Mouse (Mus musculus): ENCODE data around the gene Arhgef33. TPM values are rescaled to one million over a fixed set of nuclear protein-coding genes. Genes with fewer than 3 reads are reported as not detected.
"Not testable (repeated sequence)": the region's sequence is repeated elsewhere in the genome, so short reads cannot be mapped to it uniquely, and the experiment has no call there.

Gene Arhgef33
- polyA plus RNA-seq (2014; fragmentation: Nextera tagmentation; extraction: Ambion mirVana): 0.66 and 0.88 TPM in 2 replicates

DNA sequence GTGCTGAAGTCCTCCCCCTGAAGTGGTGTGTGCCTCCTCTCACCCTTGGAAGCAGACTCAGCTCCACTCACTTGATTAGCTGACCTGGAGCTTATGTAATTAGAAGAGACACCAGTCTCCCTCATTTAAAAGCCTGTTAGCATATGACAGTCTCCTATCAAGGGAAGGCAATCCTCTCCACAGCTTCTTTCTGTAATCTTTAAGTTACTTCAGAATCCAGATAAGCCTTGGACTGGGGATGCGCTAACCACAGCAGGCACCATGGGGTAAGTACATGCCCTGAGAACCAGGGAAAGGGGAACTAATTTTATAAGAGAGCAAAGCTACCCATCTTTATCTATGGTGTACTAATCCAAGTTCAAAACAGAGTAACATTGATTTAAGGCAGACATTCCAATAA is at the start of gene Arhgef33:
Arhgef33 (plus strand) TSS at position 157 of the 400 bp plus-strand sequence.
- WGBS: 96% methylated on average over 1 of the region's 1 CpGs
- no peak within 1 kb of the TSS for H3K9ac ChIP-seq (ENCODE audit: low read length)
- no peak within 1 kb of the TSS for H3K4me2 ChIP-seq (ENCODE audit: low read length)
- H3K4me3 ChIP-seq (ENCODE audit: low read depth, low read length): no peak within 1 kb of the TSS
- H3K27me3 ChIP-seq (replicated peaks; ENCODE audit: control insufficient read depth, insufficient read depth, low read length): no peaks in the 10 kb centered on the region
- H3K4me1 ChIP-seq (ENCODE audit: control insufficient read depth, insufficient read depth, low read length): no peaks in the 10 kb centered on the region
- H3K36me3 ChIP-seq (ENCODE audit: control insufficient read depth, insufficient read depth, low read length): no peaks in the 10 kb centered on the region
- H3K27ac ChIP-seq (ENCODE audit: low read depth, low read length): no peak within 1 kb of the TSS
- no peak for DNase-seq (ENCODE audit: low spot score)
- no peak for ATAC-seq
- no peaks in the 10 kb centered on the region for H3K9me3 ChIP-seq (replicated peaks; ENCODE audit: control insufficient read depth, low read length)

DNA sequence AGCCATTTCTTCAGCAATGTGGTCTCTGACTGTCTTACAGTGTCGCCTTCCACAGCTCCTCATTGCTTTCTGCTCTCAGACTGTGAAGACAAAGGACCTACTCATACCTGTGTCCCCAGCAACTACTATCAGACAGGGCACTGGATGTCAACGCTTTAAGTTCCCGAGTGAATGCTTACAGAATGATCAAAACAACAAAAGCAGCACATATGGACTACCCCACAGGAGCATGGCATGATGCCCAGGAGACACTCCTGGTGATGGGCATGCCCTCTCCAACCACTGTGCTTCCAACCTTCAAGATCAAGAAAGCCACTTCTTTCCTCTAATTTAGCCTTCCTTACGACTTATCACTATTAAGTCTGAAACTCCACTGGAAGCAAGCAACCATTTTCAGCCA is 40.1 kb upstream of the Arhgef33 start:
- no peaks in the 10 kb centered on the region for H3K4me1 ChIP-seq (ENCODE audit: control insufficient read depth, insufficient read depth, low read length)
- H3K4me2 ChIP-seq (ENCODE audit: low read length): no peak overlapping the region
- H3K27me3 ChIP-seq (replicated peaks; ENCODE audit: control insufficient read depth, insufficient read depth, low read length): no peaks in the 10 kb centered on the region
- H3K4me3 ChIP-seq (ENCODE audit: low read depth, low read length): no peak overlapping the region
- H3K27ac ChIP-seq (ENCODE audit: low read depth, low read length): no peak overlapping the region
- peaks cover 88% of the 10 kb centered on the region for H3K36me3 ChIP-seq (ENCODE audit: control insufficient read depth, insufficient read depth, low read length)
- H3K9me3 ChIP-seq (replicated peaks; ENCODE audit: control insufficient read depth, low read length): no peaks in the 10 kb centered on the region
- H3K9ac ChIP-seq (ENCODE audit: low read length): no peak overlapping the region
- ATAC-seq: no peak
- WGBS: 94% methylated on average over 4 of the region's 4 CpGs
- no peak for DNase-seq (ENCODE audit: low spot score)

DNA sequence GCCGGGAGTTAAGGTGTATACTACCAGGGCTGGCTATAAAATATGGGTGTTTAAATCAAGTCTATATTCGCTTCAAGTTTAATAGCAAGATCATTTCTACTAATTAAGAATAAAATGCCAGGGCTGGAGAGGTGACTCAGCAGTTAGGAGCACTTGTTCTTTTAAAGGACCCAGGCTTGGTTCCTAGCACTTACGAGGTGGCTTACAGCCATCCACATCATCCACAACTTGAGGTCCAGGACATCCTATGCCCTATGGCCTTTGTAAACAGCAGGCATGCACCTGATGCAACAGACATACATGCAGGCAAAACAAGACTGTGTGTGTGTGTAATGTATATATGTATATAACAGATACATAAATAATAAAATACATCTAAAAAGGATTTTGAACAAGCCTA is 39.1 kb upstream of the Arhgef33 start:
- no peaks in the 10 kb centered on the region for H3K27me3 ChIP-seq (replicated peaks; ENCODE audit: control insufficient read depth, insufficient read depth, low read length)
- WGBS: 91% methylated on average over 3 of the region's 3 CpGs
- ATAC-seq (no peak), DNase-seq (ENCODE audit: low spot score) (no peak)
- no peak overlapping the region for H3K9ac ChIP-seq (ENCODE audit: low read length)
- H3K27ac ChIP-seq (ENCODE audit: low read depth, low read length): no peak overlapping the region
- H3K36me3 ChIP-seq (ENCODE audit: control insufficient read depth, insufficient read depth, low read length): peaks cover 89% of the 10 kb centered on the region
- no peaks in the 10 kb centered on the region for H3K4me1 ChIP-seq (ENCODE audit: control insufficient read depth, insufficient read depth, low read length)
- H3K4me3 ChIP-seq (ENCODE audit: low read depth, low read length): no peak overlapping the region
- H3K4me2 ChIP-seq (ENCODE audit: low read length): no peak overlapping the region
- H3K9me3 ChIP-seq (replicated peaks; ENCODE audit: control insufficient read depth, low read length): no peaks in the 10 kb centered on the region

DNA sequence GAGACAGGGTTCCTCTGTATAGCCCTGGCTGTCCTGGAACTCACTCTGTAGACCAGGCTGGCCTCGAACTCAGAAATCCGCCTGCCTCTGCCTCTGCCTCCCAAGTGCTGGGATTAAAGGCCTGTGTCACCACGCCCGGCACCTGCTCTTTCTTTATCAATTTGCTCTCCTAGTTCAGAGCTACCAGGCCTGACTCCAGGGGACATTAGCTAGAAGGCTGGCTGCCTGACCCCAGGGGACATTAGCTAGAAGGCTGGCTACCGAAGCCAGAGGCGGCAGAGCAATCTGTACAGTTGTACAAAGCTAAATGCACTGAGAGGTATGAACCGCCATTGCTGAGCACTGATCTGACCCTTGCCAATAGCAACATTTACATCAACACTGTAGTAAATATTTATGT is 36.6 kb upstream of the Arhgef33 start:
- not testable (repeated sequence) for H3K4me3 ChIP-seq (ENCODE audit: low read depth, low read length); H3K27ac ChIP-seq (ENCODE audit: low read depth, low read length); H3K4me1 ChIP-seq (ENCODE audit: control insufficient read depth, insufficient read depth, low read length); DNase-seq (ENCODE audit: low spot score); H3K9ac ChIP-seq (ENCODE audit: low read length); H3K4me2 ChIP-seq (ENCODE audit: low read length); H3K9me3 ChIP-seq (replicated peaks; ENCODE audit: control insufficient read depth, low read length); ATAC-seq; H3K27me3 ChIP-seq (replicated peaks; ENCODE audit: control insufficient read depth, insufficient read depth, low read length)
- H3K36me3 ChIP-seq (ENCODE audit: control insufficient read depth, insufficient read depth, low read length): peaks cover 89% of the 10 kb centered on the region
- 93% methylated on average over 7 of the region's 7 CpGs for WGBS

DNA sequence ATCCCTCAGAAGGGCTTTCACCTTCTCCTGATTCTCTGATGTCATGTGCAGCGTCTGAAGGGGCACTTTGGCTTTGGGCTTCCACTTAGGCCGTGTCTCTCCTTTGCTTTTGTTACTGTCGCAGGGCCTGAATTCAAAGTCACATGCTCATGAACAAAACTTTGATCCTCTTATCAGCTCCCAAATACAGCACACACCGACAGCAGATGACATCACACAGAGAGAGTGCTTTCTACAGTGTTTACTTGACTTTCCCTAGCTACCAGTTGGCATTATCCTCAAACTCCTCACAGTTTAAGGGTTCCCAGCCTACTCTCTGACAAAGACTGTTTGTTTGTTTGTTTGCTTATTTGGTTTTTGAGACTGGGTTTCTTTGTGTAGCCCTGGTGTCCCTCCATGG is 29.0 kb upstream of the Arhgef33 start:
- ATAC-seq: no peak
- DNase-seq (ENCODE audit: low spot score): no peak
- H3K27ac ChIP-seq (ENCODE audit: low read depth, low read length): no peak overlapping the region
- H3K4me2 ChIP-seq (ENCODE audit: low read length): no peak overlapping the region
- peaks cover 69% of the 10 kb centered on the region for H3K36me3 ChIP-seq (ENCODE audit: control insufficient read depth, insufficient read depth, low read length)
- 86% methylated on average over 4 of the region's 4 CpGs for WGBS
- no peaks in the 10 kb centered on the region for H3K9me3 ChIP-seq (replicated peaks; ENCODE audit: control insufficient read depth, low read length)
- no peaks in the 10 kb centered on the region for H3K27me3 ChIP-seq (replicated peaks; ENCODE audit: control insufficient read depth, insufficient read depth, low read length)
- H3K9ac ChIP-seq (ENCODE audit: low read length): no peak overlapping the region
- H3K4me3 ChIP-seq (ENCODE audit: low read depth, low read length): no peak overlapping the region
- no peaks in the 10 kb centered on the region for H3K4me1 ChIP-seq (ENCODE audit: control insufficient read depth, insufficient read depth, low read length)

DNA sequence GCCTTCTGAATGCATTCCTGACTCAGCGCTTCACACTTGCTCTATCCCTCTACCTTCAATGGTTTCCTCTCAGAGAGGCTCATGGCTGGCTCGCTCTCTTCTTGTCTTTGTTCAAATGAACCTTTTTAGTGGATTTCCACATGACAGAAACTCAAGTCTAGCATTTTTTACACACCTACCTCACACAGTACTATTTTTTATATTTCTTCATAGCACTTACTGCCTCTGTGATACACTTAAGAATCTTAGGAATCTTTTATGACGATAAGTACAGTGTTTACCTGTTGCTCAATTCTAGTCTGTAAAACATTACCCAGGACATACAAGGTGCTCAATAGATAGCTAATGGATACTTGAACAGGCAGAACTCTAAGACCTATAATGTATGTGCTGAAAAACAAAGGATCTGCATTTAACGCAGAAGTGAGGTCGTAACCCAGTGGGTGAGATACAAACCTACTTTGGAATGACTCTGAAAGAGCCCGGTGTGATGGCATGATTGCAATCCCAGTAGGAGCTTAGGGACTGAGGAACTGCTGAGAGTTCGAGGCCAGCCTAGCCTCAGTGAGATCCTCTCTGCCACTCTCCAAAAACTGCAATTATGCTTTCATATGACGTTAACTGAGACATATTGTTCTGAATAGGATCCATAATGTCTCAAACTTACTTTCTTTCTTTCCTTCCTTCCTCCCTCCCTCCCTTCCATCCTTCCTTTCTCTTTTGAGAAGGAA is 27.7 kb upstream of the Arhgef33 start:
- Histone ChIP-seq H3K4me1 (ENCODE audit: control insufficient read depth, insufficient read depth, low read length) (no peaks in the 10 kb centered on the region), H3K27me3 (replicated peaks; ENCODE audit: control insufficient read depth, insufficient read depth, low read length) (no peaks in the 10 kb centered on the region), H3K36me3 (ENCODE audit: control insufficient read depth, insufficient read depth, low read length) (peaks cover 57% of the 10 kb centered on the region), H3K27ac (ENCODE audit: low read depth, low read length) (no peak overlapping the region), H3K4me3 (ENCODE audit: low read depth, low read length) (no peak overlapping the region), H3K9ac (ENCODE audit: low read length) (no peak overlapping the region), H3K9me3 (replicated peaks; ENCODE audit: control insufficient read depth, low read length) (no peaks in the 10 kb centered on the region), H3K4me2 (ENCODE audit: low read length) (no peak overlapping the region)
- 91% methylated on average over 8 of the region's 8 CpGs for WGBS
- ATAC-seq (no peak), DNase-seq (ENCODE audit: low spot score) (no peak)

DNA sequence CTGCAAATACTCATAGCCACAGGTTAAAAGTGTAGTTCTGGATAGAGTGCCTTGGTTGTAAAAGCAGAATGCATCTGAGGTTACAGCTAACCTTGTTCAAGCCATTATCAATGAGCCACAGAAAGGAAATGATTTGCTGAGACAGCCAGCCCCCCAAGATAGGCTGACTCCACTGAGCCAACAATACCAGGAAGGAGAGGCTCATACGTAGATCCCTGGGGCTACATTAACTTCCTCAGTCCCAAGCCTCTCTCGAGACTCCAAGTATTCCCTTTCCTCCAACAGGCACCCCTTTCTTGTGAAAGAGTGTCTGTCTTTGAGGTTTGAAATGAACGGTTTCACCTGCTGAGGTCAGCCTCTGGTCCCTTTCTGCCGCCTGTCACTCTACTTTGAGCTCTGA is 22.8 kb upstream of the Arhgef33 start:
- WGBS: 87% methylated on average over 4 of the region's 4 CpGs
- no peaks in the 10 kb centered on the region for H3K9me3 ChIP-seq (replicated peaks; ENCODE audit: control insufficient read depth, low read length)
- ATAC-seq: no peak

DNA sequence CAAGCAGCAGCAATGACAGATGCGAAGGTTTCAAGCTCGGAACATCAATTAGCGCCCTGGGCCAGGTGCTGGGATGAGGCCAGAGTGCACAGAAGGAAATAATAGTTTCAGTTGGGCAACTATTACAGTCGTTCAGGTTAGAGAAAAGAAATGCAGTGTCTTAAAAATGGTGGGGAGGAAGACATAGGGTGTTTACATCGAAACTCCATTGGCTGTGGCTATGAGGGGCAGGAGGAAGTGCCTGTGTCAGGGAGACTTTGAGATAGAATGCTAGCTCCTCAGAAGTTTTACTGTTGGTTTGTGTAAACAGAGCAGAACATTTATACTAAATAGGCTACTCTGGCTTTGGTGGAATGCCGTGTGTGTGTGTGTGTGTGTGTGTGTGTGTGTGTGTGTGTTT is 19.2 kb upstream of the Arhgef33 start:
- DNase-seq (ENCODE audit: low spot score) (no peak), ATAC-seq (no peak)
- H3K9me3 ChIP-seq (replicated peaks; ENCODE audit: control insufficient read depth, low read length): no peaks in the 10 kb centered on the region
- no peak overlapping the region for H3K27ac ChIP-seq (ENCODE audit: low read depth, low read length)
- H3K9ac ChIP-seq (ENCODE audit: low read length): no peak overlapping the region
- H3K27me3 ChIP-seq (replicated peaks; ENCODE audit: control insufficient read depth, insufficient read depth, low read length): no peaks in the 10 kb centered on the region
- H3K36me3 ChIP-seq (ENCODE audit: control insufficient read depth, insufficient read depth, low read length): no peaks in the 10 kb centered on the region
- H3K4me1 ChIP-seq (ENCODE audit: control insufficient read depth, insufficient read depth, low read length): peaks cover 9% of the 10 kb centered on the region
- 84% methylated on average over 6 of the region's 6 CpGs for WGBS
- peak overlapping the region; percentile 97; the same call in 1 of the 2 replicates for H3K4me3 ChIP-seq (ENCODE audit: low read depth, low read length)
- H3K4me2 ChIP-seq (ENCODE audit: low read length): no peak overlapping the region; the same call in 1 of the 2 replicates

More for the DNA sequence above, 22.8 kb upstream of the Arhgef33 start:
- no peaks in the 10 kb centered on the region for H3K27me3 ChIP-seq (replicated peaks; ENCODE audit: control insufficient read depth, insufficient read depth, low read length)
- no peak overlapping the region for H3K4me3 ChIP-seq (ENCODE audit: low read depth, low read length)
- DNase-seq (ENCODE audit: low spot score): no peak
- H3K4me1 ChIP-seq (ENCODE audit: control insufficient read depth, insufficient read depth, low read length): peaks cover 9% of the 10 kb centered on the region
- peaks cover 15% of the 10 kb centered on the region for H3K36me3 ChIP-seq (ENCODE audit: control insufficient read depth, insufficient read depth, low read length)
- H3K4me2 ChIP-seq (ENCODE audit: low read length): no peak overlapping the region
- no peak overlapping the region for H3K9ac ChIP-seq (ENCODE audit: low read length)
- H3K27ac ChIP-seq (ENCODE audit: low read depth, low read length): no peak overlapping the region

DNA sequence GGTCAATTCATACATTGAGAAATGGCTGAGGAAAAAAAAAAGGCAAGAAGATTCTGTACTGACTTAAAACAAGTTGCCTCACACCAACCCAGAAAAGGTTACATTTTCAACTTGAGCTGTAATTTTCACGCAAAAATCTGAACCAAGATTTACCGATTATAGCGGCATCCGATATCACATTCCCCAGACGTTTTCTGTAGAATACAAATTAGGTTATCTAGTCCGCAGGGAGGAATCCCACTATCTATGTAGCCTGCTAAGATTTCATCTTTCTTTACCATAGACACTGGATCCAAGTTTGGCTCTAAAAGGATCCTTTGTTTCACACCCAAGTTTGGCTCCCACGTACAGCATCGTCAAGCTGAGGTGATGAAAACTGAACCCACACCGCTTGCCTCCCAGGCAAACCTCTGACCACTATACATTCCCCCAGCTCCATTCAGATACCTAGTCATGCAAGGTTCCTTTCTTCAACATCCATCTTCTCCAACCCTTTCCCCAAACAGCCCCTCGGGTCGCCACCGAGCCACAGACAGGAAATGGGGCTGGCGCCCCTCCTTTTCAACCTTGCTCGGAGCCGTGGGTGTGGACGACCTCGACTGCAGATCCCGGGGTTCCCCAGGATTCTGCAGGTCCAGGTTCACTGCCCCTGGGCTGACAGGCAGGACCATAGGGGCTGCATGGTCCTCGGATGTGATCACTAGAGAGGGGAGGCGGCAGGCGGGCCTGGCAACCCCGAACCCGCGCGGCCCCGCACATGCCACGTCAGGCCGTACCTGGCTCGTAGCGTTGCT is 17.7 kb upstream of the Arhgef33 start:
- Histone ChIP-seq H3K27ac (ENCODE audit: low read depth, low read length) (peak overlapping the region; percentile 89), H3K4me1 (ENCODE audit: control insufficient read depth, insufficient read depth, low read length) (peaks cover 9% of the 10 kb centered on the region), H3K36me3 (ENCODE audit: control insufficient read depth, insufficient read depth, low read length) (no peaks in the 10 kb centered on the region), H3K4me2 (ENCODE audit: low read length) (peak overlapping the region; percentile 72), H3K9me3 (replicated peaks; ENCODE audit: control insufficient read depth, low read length) (no peaks in the 10 kb centered on the region), H3K9ac (ENCODE audit: low read length) (peak overlapping the region; percentile 96), H3K4me3 (ENCODE audit: low read depth, low read length) (peak overlapping the region; percentile 97), H3K27me3 (replicated peaks; ENCODE audit: control insufficient read depth, insufficient read depth, low read length) (no peaks in the 10 kb centered on the region)
- WGBS: 2% methylated on average over 30 of the region's 30 CpGs
- no peak for ATAC-seq
- DNase-seq (ENCODE audit: low spot score): peak; percentile 38

All from forebrain, embryonic 14.5 days (tissue).